Mouse (Mus musculus) heart, postnatal 0 days (tissue): ENCODE results near the gene Dvl2.

ENCODE experiments used
- CTCF ChIP-seq: IDR thresholded peaks from 2 replicates; pipeline ENCODE4 v1.5.1; 2016; ENCODE audit warnings: antibody characterized with exemption, control low read depth, low read depth
- EP300 ChIP-seq: IDR thresholded peaks from 2 replicates; pipeline ENCODE4 v1.6.1; 2016; ENCODE audit warnings: antibody characterized with exemption, low read depth

DNA sequence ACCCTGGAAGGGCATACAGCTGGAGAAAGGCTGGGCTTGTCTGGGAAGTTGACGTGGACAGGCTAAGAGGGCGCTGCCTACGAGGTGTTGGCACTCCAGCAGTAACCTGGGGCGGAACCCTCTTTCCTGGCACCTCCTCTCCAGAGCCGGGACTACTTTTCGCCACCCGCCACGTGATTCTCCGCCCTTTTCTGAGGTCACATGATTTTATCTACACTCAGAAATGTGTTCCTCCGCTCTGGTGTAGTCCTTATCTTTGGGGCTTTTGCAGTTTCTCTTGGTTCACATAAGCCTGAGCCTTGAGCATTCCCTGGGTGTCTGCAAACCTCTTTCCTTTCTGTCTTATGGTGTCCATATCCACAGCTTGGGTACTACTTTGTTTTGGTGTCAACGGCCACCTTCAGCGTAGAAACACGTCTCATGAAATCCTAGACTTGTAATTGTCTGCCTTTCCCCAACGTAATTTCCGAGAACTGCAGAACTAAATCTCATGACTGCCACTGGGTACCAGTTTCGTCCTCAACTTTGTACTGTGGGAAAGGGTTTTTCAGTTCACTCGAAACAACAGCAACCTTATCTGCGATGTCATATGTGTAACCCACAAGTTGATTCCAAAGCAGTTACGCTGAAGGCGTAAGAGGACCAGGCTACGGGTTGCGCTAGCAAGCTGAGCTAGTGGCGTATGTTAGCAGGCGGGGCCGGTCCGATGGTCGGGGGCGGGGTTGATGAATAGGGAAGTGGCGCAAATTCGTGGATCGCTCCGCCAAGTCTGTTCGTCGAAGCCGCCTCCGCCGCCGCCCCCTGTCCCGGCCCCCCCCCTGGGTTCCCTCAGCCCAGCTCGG is 9.3 kb upstream of the Dvl2 start, which contains the start of gene Gabarap:
- TF ChIP-seq CTCF (0 out of 2 replicates have a peak, but pooled peaks have one; percentile 17), EP300 (peak; percentile 60; the same call in 1 of the 2 replicates)
